Mouse (Mus musculus) cerebellum, adult (tissue): Measurements from ENCODE around the gene Nkx2-3.

Experiments used
- ATAC-seq: cut with Nextera tagmentation; 2 replicates; pipeline ENCODE4 v1.9.2; 2017; ENCODE audit warnings: mild to moderate bottlenecking, moderate library complexity, mixed read lengths; ENCODE audit not compliant: insufficient number of reproducible peaks, low FRiP score, low TSS enrichment

Gene Nkx2-3

GRCm38 (mm10) chr19:43616889-43617288 lies 4.8 kb downstream of the Nkx2-3 start:
- ATAC-seq: no peak

GRCm38 (mm10) chr19:43617761-43618349 lies 5.7 kb downstream of the Nkx2-3 start:
- no peak for ATAC-seq

GRCm38 (mm10) chr19:43618505-43619030 lies 6.4 kb downstream of the Nkx2-3 start:
- ATAC-seq: no peak

- ATAC-seq: no peak
Measured at GRCm38 (mm10) chr19:43619916-43620479, 7.9 kb downstream of the Nkx2-3 start.

GRCm38 (mm10) chr19:43623913-43624312 lies 11.8 kb downstream of the Nkx2-3 start:
- ATAC-seq: no peak

- no peak for ATAC-seq
Measured at GRCm38 (mm10) chr19:43626160-43626559, 14.0 kb downstream of the Nkx2-3 start.

GRCm38 (mm10) chr19:43627345-43627744 lies 15.2 kb downstream of the Nkx2-3 start:
- ATAC-seq: no peak

- no peak for ATAC-seq
Measured at GRCm38 (mm10) chr19:43629088-43629487, 17.0 kb downstream of the Nkx2-3 start.

GRCm38 (mm10) chr19:43630466-43631251 lies 18.5 kb downstream of the Nkx2-3 start:
- ATAC-seq: peak; percentile 70; the same call in 1 of the 2 replicates

- no peak for ATAC-seq
Measured at GRCm38 (mm10) chr19:43641833-43642232, 29.7 kb downstream of the Nkx2-3 start.

GRCm38 (mm10) chr19:43642843-43643242 lies 30.7 kb downstream of the Nkx2-3 start:
- no peak for ATAC-seq

GRCm38 (mm10) chr19:43645508-43645907 lies 33.4 kb downstream of the Nkx2-3 start:
- ATAC-seq: no peak

- ATAC-seq: no peak
Measured at GRCm38 (mm10) chr19:43646852-43647251, 34.7 kb downstream of the Nkx2-3 start.

GRCm38 (mm10) chr19:43647261-43647660 lies 35.1 kb downstream of the Nkx2-3 start:
- no peak for ATAC-seq

- no peak for ATAC-seq
Measured at GRCm38 (mm10) chr19:43648343-43648742, 36.2 kb downstream of the Nkx2-3 start.

- ATAC-seq: no peak
Measured at GRCm38 (mm10) chr19:43651241-43651785, 39.2 kb downstream of the Nkx2-3 start.

GRCm38 (mm10) chr19:43655735-43656492 lies 43.8 kb downstream of the Nkx2-3 start:
- no peak for ATAC-seq

- no peak for ATAC-seq
Measured at GRCm38 (mm10) chr19:43659632-43660031, 47.5 kb downstream of the Nkx2-3 start.

GRCm38 (mm10) chr19:43660774-43661173 lies 48.6 kb downstream of the Nkx2-3 start:
- no peak for ATAC-seq
